In the genomic region with DNA sequence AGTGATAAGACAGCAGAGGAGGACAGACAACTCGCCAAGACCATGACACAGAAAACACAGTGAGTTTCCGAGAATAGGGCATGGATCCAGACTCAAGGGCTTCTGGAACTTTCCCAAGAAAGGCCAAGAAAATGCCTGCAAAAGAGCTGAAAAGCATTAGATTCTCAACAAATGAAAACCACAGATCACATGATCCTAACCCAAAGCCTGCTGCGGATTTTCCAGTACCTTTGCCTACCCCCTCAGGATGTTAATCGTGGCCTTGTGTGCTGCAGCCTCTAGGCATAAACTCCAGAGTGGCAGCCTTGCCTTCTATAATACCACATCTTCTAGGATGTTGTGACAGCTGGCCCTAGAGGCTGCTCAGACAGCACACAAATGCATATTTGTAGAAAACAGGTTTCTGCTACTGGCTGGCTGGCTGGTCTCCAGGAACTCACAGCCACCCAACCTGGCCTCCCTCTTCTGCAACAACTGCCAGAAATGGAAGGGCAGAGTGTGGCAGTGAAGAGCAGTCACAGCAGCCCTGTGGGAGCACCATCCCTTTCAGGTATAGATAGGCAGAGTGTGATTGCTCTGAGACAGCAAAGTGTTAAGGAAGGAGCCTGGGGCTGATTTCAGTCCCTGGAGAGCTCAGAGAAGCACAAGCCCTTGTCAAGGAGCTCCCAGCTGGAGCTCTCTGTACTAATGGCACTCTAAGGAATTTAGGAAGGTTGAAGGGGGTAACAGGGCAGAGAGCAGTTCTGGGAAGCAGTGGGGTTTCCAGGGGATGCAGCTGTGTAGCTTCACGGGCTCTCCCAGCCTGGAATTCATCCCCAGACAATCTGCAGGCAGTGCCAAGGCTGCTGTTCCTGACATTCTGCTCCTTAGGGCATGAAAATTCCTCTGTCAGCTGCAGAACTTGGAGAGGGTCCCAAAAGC, we compare ENCODE assay signal across 8 mouse cellular contexts.
DNase-seq lines count a peak whose midpoint lies in the region; ATAC-seq and TF ChIP-seq lines count a peak whose summit lies in the region.

No protein-coding gene starts in this region.

- no peaks in the 10 kb centered on the region for H3K9me3 ChIP-seq in kidney, embryonic 14.5 days (ENCODE audit: control insufficient read depth, low read length)

- H3K9ac ChIP-seq in kidney, embryonic 14.5 days (ENCODE audit: low read depth, low read length): no peak overlapping the region

- no peak overlapping the region for H3K27ac ChIP-seq in kidney, embryonic 14.5 days (ENCODE audit: low read depth, low read length)
- H3K27ac ChIP-seq in thymus, adult 2 months (ENCODE audit: control insufficient read depth, insufficient read depth, low read length): no peak overlapping the region

- no peak overlapping the region for H3K4me2 ChIP-seq in kidney, embryonic 14.5 days (replicated peaks; ENCODE audit: low read depth, low read length)

- no peak overlapping the region for H3K4me3 ChIP-seq in kidney, embryonic 14.5 days (ENCODE audit: low read length)
- no peak overlapping the region for H3K4me3 ChIP-seq in thymus, adult 2 months (ENCODE audit: control insufficient read depth, insufficient read depth, low read length)

- H3K4me1 ChIP-seq in kidney, embryonic 14.5 days (ENCODE audit: control insufficient read depth, insufficient read depth, low read length): no peaks in the 10 kb centered on the region
- no peaks in the 10 kb centered on the region for H3K4me1 ChIP-seq in thymus, adult 2 months (replicated peaks; ENCODE audit: control insufficient read depth, insufficient read depth, low read length)

- no peak for TF ChIP-seq CTCF in thymus, adult 2 months (IDR thresholded peaks at IDR 0.05; ENCODE audit: borderline replicate concordance, control insufficient read depth, extremely low read depth, insufficient read depth, low read length, poor library complexity)

- TF ChIP-seq POLR2A in thymus, adult 2 months (IDR thresholded peaks at IDR 0.05; ENCODE audit: control insufficient read depth, extremely low read depth, insufficient read depth, low read length, poor library complexity): no peak

- WGBS in kidney, embryonic 14.5 days: 54% methylated on average over 5 of the region's 5 CpGs
- WGBS in thymus, adult 2 months: 70% methylated on average over 5 of the region's 5 CpGs

- no peak for ATAC-seq in kidney, embryonic 14.5 days (ENCODE audit: low FRiP score, low TSS enrichment)
- ATAC-seq in CD4-positive, CD25-positive, alpha-beta regulatory T cell, adult 4 months: no peak

- no peaks in the 10 kb centered on the region for H3K36me3 ChIP-seq in kidney, embryonic 14.5 days (ENCODE audit: control insufficient read depth, insufficient read depth, low read length)
- no peaks in the 10 kb centered on the region for H3K36me3 ChIP-seq in thymus, adult 2 months (ENCODE audit: control insufficient read depth, insufficient read depth, low read length)

- DNase-seq in kidney, adult 11 months: peak; percentile 26
- peak; percentile 11 for DNase-seq in cerebellum, adult 9-10 months
- peak; percentile 70 for DNase-seq in gastrocnemius, postnatal 25 days
- DNase-seq in left cerebral cortex, postnatal 25 days (ENCODE audit: low spot score in 2 of 2): peak; percentile 12 to 22
- DNase-seq in ovary, postnatal 10 days (ENCODE audit: low spot score): peak; percentile 23
- DNase-seq in thymus, adult 2 months: no peak

- intact Hi-C loops in left cerebral cortex, postnatal 25 days (cut with DNase I): no loop called here

- no peaks in the 10 kb centered on the region for H3K27me3 ChIP-seq in kidney, embryonic 14.5 days (ENCODE audit: control insufficient read depth, insufficient read depth, low read length)
- no peaks in the 10 kb centered on the region for H3K27me3 ChIP-seq in thymus, adult 2 months (ENCODE audit: control insufficient read depth, insufficient read depth, low read length)
